Mouse (Mus musculus): ENCODE measurements around the gene Gfod1. TPM values are rescaled to one million over a fixed set of nuclear protein-coding genes. Genes with fewer than 3 reads are reported as not detected.
A peak's percentile ranks its signal among the peaks of the same experiment; 100 is the strongest.

The Gfod1 gene
- total and polyA plus RNA-seq, 3 experiments = 0.30 to 0.70 (median 0.36) TPM

- Histone ChIP-seq H3K4me2 (ENCODE audit: insufficient read depth, low read depth, poor library complexity, severe bottlenecking) (no peak overlapping the region), H3K27me3 (replicated peaks) (peaks cover 4% of the 10 kb centered on the region), H3K9me3 (replicated peaks; ENCODE audit: low read length) (no peaks in the 10 kb centered on the region), H3K79me2 (replicated peaks; ENCODE audit: control insufficient read depth, extremely low read depth, insufficient read depth, poor library complexity, severe bottlenecking) (no peaks in the 10 kb centered on the region), H3K4me1 (ENCODE audit: control insufficient read depth in 1 of 2, insufficient read depth in 2 of 2) (peaks cover 3 to 24% of the 10 kb centered on the region in 2 experiments; a peak in 2 of 4 replicates), H3K27ac (ENCODE audit: insufficient read depth, low read depth) (no peak overlapping the region), H3K4me3 (replicated peaks in 1 of 3; ENCODE audit: low read depth in 2 of 3, low read length in 2 of 3, poor library complexity in 1 of 3) (no peak overlapping the region), H3K9ac (ENCODE audit: insufficient read depth, low read depth) (no peak overlapping the region), H3K36me3 (replicated peaks in 1 of 2; ENCODE audit: control insufficient read depth in 1 of 2, insufficient read depth in 1 of 2, low read length in 1 of 2) (no peaks in the 10 kb centered on the region)
- DNase-seq (ENCODE audit: extremely low read depth) = no peak
- TF ChIP-seq ZKSCAN1 (IDR thresholded peaks at IDR 0.05; ENCODE audit: borderline replicate concordance, low read depth, low read length) (no peak), BHLHE40 (IDR thresholded peaks at IDR 0.05; ENCODE audit: low read depth, low read length) (no peak), MYC (IDR thresholded peaks at IDR 0.05; ENCODE audit: low read depth, low read length) (no peak), JUN (IDR thresholded peaks at IDR 0.05; ENCODE audit: insufficient read depth, low read depth, low read length) (no peak), CTCF (conservative IDR thresholded peaks at IDR 0.05 in 1 of 2, IDR thresholded peaks at IDR 0.05 in 1 of 2; ENCODE audit: low read depth in 2 of 2, low read length in 2 of 2) (no peak), GABPA (IDR thresholded peaks at IDR 0.05; ENCODE audit: insufficient replicate concordance, low read depth, low read length) (no peak), CHD2 (IDR thresholded peaks at IDR 0.05; ENCODE audit: low read length) (no peak), SIN3A (IDR thresholded peaks at IDR 0.05; ENCODE audit: low read length) (no peak), ZC3H11A (IDR thresholded peaks at IDR 0.05; ENCODE audit: low read depth, low read length) (no peak), E2F4 (IDR thresholded peaks at IDR 0.05; ENCODE audit: insufficient replicate concordance, low read depth, low read length) (no peak), MAX (IDR thresholded peaks at IDR 0.05; ENCODE audit: low read length) (no peak), USF1 (IDR thresholded peaks at IDR 0.05; ENCODE audit: low read depth, low read length) (no peak), EP300 (IDR thresholded peaks at IDR 0.05; ENCODE audit: low read length) (no peak), MAZ (IDR thresholded peaks at IDR 0.05; ENCODE audit: low read depth, low read length) (no peak), CHD1 (IDR thresholded peaks at IDR 0.05; ENCODE audit: low read depth, low read length) (no peak), NRF1 (IDR thresholded peaks at IDR 0.05; ENCODE audit: low read depth, low read length) (no peak), TCF12 (IDR thresholded peaks at IDR 0.05; ENCODE audit: low read depth, low read length) (no peak)
- in situ Hi-C loops (cut with MboI; ENCODE audit: low pct_ligation_motif_present, low pct_unique_long_range_greater_than_20kb, low sequenced_read_pairs) (no loop called here), dilution Hi-C loops (cut with MboI; ENCODE audit: extremely low pct_ligation_motif_present, extremely low pct_unique_long_range_greater_than_20kb, low sequenced_read_pairs) (no loop called here)
Observed at GRCm38 (mm10) chr13:43218764-43219163, 85.2 kb downstream of the Gfod1 start.

GRCm38 (mm10) chr13:43218284-43218683, 85.7 kb downstream of the Gfod1 start:
- Histone ChIP-seq H3K27me3 (replicated peaks) (peaks cover 4% of the 10 kb centered on the region), H3K9ac (ENCODE audit: insufficient read depth, low read depth) (no peak overlapping the region), H3K4me1 (ENCODE audit: control insufficient read depth in 1 of 2, insufficient read depth in 2 of 2) (peaks cover 3 to 24% of the 10 kb centered on the region in 2 experiments; a peak in 2 of 4 replicates), H3K27ac (ENCODE audit: insufficient read depth, low read depth) (no peak overlapping the region), H3K4me2 (ENCODE audit: insufficient read depth, low read depth, poor library complexity, severe bottlenecking) (no peak overlapping the region), H3K36me3 (replicated peaks in 1 of 2; ENCODE audit: control insufficient read depth in 1 of 2, insufficient read depth in 1 of 2, low read length in 1 of 2) (no peaks in the 10 kb centered on the region), H3K4me3 (replicated peaks in 1 of 3; ENCODE audit: low read depth in 2 of 3, low read length in 2 of 3, poor library complexity in 1 of 3) (no peak overlapping the region), H3K79me2 (replicated peaks; ENCODE audit: control insufficient read depth, extremely low read depth, insufficient read depth, poor library complexity, severe bottlenecking) (no peaks in the 10 kb centered on the region), H3K9me3 (replicated peaks; ENCODE audit: low read length) (no peaks in the 10 kb centered on the region)
- TF ChIP-seq ELF1 (IDR thresholded peaks at IDR 0.05; ENCODE audit: low read depth, low read length) (no peak), ETS1 (conservative IDR thresholded peaks at IDR 0.05; ENCODE audit: low read depth, low read length) (peak; percentile 57), GABPA (IDR thresholded peaks at IDR 0.05; ENCODE audit: insufficient replicate concordance, low read depth, low read length) (no peak), USF1 (IDR thresholded peaks at IDR 0.05; ENCODE audit: low read depth, low read length) (no peak), USF2 (conservative IDR thresholded peaks at IDR 0.05; ENCODE audit: low read depth, low read length) (no peak)
- in situ Hi-C loops (cut with MboI; ENCODE audit: low pct_ligation_motif_present, low pct_unique_long_range_greater_than_20kb, low sequenced_read_pairs) (no loop called here), dilution Hi-C loops (cut with MboI; ENCODE audit: extremely low pct_ligation_motif_present, extremely low pct_unique_long_range_greater_than_20kb, low sequenced_read_pairs) (no loop called here)
- no peak for DNase-seq (ENCODE audit: extremely low read depth)
